Mouse (Mus musculus) heart, adult 18-20 months (tissue): ENCODE data around the gene Gm21981. TPM values are rescaled to one million over a fixed set of nuclear protein-coding genes. Genes with fewer than 3 reads are reported as not detected.
"Not testable (repeated sequence)": the region's sequence is repeated elsewhere in the genome, so short reads cannot be mapped to it uniquely, and the experiment has no call there.

Source experiments
- DNase-seq, 2 experiments: peaks; one replicate each; pipeline ENCODE4 v3.0.0; 2021 to 2022; ENCODE audit warnings: mixed read lengths in 1 of 2
- total RNA-seq, 2 experiments: library from RNA; stranded (reverse); gene quantifications; 2 replicates each; pipeline ENCODE4 v1.2.3; 2021

The Gm21981 gene
- total RNA-seq, 2 experiments from 2014 or later: 0.40 to 0.75 TPM

- DNase-seq: no peak
Measured at GRCm38 (mm10) chr17:47664474-47664873, 29.8 kb downstream of the Gm21981 start.

- DNase-seq: no peak
Measured at GRCm38 (mm10) chr17:47663009-47663713, 31.1 kb downstream of the Gm21981 start.

- DNase-seq: peak in 1 of 2 experiments; percentile 34
Measured at GRCm38 (mm10) chr17:47658741-47659243, 35.5 kb downstream of the Gm21981 start.

- no peak for DNase-seq
Measured at GRCm38 (mm10) chr17:47657901-47658300, 36.4 kb downstream of the Gm21981 start.

GRCm38 (mm10) chr17:47655697-47656096 lies 38.6 kb downstream of the Gm21981 start:
- no peak for DNase-seq

- DNase-seq: not testable (repeated sequence)
Measured at GRCm38 (mm10) chr17:47654346-47654745, 39.9 kb downstream of the Gm21981 start.

GRCm38 (mm10) chr17:47651953-47652352 lies 42.3 kb downstream of the Gm21981 start:
- no peak for DNase-seq

- no peak for DNase-seq
Measured at GRCm38 (mm10) chr17:47648966-47649365, 45.3 kb downstream of the Gm21981 start.

GRCm38 (mm10) chr17:47646683-47647082 lies 47.6 kb downstream of the Gm21981 start:
- DNase-seq: peak; percentile 39 to 66

- DNase-seq: no peak
Measured at GRCm38 (mm10) chr17:47642992-47643391, 51.3 kb downstream of the Gm21981 start.

Other genes starting within 250 kb of the Gm21981 start
- 10 to 100 TPM; 10.2 to 10.4 TPM for gene Taf8, start 192.2 kb downstream of the Gm21981 start, total RNA-seq
- gene Ccnd3, start 189.4 kb downstream of the Gm21981 start, total RNA-seq: 10 to 100 TPM; 83.3 to 87.1 TPM
- 10 to 100 TPM; 13.5 to 16.5 TPM for gene Bysl, start 83.0 kb downstream of the Gm21981 start, total RNA-seq
- gene Med20, start 82.9 kb downstream of the Gm21981 start, total RNA-seq: 10 to 100 TPM; 19.0 to 19.5 TPM
- gene Gm20517, start 82.9 kb downstream of the Gm21981 start, total RNA-seq: 1 to 10 TPM; 1.9 to 3.4 TPM
- 1 to 10 TPM; 1.4 to 3.7 TPM for gene Usp49, start 63.8 kb downstream of the Gm21981 start, total RNA-seq
- gene Tomm6, start 6.1 kb downstream of the Gm21981 start, total RNA-seq: 100 to 1,000 TPM; 118 to 129 TPM
- gene Frs3, start 5.4 kb downstream of the Gm21981 start, total RNA-seq: 1 to 10 TPM; 4.6 to 5.4 TPM
- gene Prickle4, start 281 bp upstream of the Gm21981 start, total RNA-seq: 1 to 10 TPM; 4.3 to 5.1 TPM
- gene Pgc, start 32.4 kb upstream of the Gm21981 start, total RNA-seq: not detected
- gene Tfeb, start 42.6 kb upstream of the Gm21981 start, total RNA-seq: 10 to 100 TPM; 35.0 to 40.0 TPM
- gene Mdfi, start 140.2 kb upstream of the Gm21981 start, total RNA-seq: 1 to 10 TPM in 1 of 2 experiments, under 1 TPM in 1; 0.40 to 1.3 TPM
- gene Foxp4, start 230.2 kb upstream of the Gm21981 start, total RNA-seq: 10 to 100 TPM in 1 of 2 experiments, 1 to 10 TPM in 1; 8.5 to 12.2 TPM